Mouse (Mus musculus) E14TG2a.4 (cell line): Measurements from ENCODE around the gene Fam172a.

Experiments
- H3K27me3 ChIP-seq: 2 replicates; pipeline ENCODE4 v1.6.1; 2014; ENCODE audit warnings: low read length, control low read depth; ENCODE audit not compliant: insufficient read depth
- H3K36me3 ChIP-seq: 2 replicates; pipeline ENCODE4 v1.6.1; 2014; ENCODE audit warnings: low read length, control low read depth; ENCODE audit not compliant: insufficient read depth
- H3K4me1 ChIP-seq: replicated peaks from 2 replicates; pipeline ENCODE4 v1.6.1; 2014; ENCODE audit warnings: low read depth, low read length, control low read depth
- H3K4me3 ChIP-seq: replicated peaks from 2 replicates; pipeline ENCODE4 v1.5.1; 2014; ENCODE audit warnings: mild to moderate bottlenecking, low read length
- H3K9me3 ChIP-seq: 2 replicates; pipeline ENCODE4 v1.6.1; 2014; ENCODE audit warnings: low read length, control low read depth
- CTCF ChIP-seq: conservative IDR thresholded peaks from 2 replicates; pipeline ENCODE4 v1.5.1; 2014; ENCODE audit warnings: low read length
- NANOG ChIP-seq: IDR thresholded peaks from 2 replicates; pipeline ENCODE4 v1.6.1; 2014; ENCODE audit warnings: borderline replicate concordance, low read length, mixed read lengths
- POU5F1 ChIP-seq: IDR thresholded peaks from 2 replicates; pipeline ENCODE4 v1.6.1; 2014; ENCODE audit warnings: low read length, borderline replicate concordance

The Fam172a gene

DNA sequence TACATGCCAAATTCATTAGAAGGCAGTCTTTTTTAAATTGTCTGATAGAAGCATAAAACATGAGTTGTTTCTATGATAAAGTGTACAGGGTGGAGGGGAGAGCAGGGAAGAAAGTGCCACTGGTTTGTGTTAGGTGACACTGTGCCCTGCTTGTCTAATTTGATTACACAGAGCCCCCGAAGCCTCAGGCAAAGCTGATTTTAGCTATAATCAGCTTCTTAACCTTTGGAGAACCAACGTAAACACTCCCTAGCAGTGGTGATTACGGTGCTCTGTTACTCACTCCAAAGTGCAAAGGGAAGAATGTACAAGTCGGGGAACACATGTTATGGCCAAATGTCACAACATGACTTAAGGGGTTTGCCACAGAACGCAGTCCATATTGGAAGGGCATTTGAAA lies 343.3 kb downstream of the Fam172a start:
- Histone ChIP-seq H3K27me3 (no peaks in the 10 kb centered on the region), H3K9me3 (no peaks in the 10 kb centered on the region), H3K4me3 (no peak overlapping the region), H3K36me3 (no peaks in the 10 kb centered on the region), H3K4me1 (no peaks in the 10 kb centered on the region)
- TF ChIP-seq CTCF (no peak), POU5F1 (no peak), NANOG (no peak)

DNA sequence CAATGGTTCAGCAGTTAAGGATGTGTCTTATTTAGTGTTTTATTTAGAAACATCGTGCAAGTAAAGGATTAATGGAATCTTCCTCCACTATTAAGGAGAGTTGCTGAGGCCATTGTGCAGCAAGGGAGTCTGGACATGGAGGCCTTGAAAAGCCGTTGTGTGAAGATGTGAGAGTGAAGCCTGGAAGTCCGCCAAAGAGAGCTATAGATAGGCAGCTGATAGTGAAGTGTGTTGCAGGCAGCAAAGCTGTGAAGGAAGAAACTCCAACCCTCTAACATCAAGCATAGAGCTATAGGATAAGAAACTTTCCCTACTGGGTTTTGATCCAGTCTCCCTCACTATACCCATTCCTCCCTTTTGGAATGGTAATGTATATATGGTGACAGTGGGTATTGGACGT lies 385.9 kb downstream of the Fam172a start:
- TF ChIP-seq CTCF: no peak
- TF ChIP-seq POU5F1: no peak
- TF ChIP-seq NANOG: no peak
- Histone ChIP-seq H3K36me3 (no peaks in the 10 kb centered on the region), H3K4me1 (no peaks in the 10 kb centered on the region), H3K4me3 (no peak overlapping the region), H3K27me3 (no peaks in the 10 kb centered on the region), H3K9me3 (no peaks in the 10 kb centered on the region)

DNA sequence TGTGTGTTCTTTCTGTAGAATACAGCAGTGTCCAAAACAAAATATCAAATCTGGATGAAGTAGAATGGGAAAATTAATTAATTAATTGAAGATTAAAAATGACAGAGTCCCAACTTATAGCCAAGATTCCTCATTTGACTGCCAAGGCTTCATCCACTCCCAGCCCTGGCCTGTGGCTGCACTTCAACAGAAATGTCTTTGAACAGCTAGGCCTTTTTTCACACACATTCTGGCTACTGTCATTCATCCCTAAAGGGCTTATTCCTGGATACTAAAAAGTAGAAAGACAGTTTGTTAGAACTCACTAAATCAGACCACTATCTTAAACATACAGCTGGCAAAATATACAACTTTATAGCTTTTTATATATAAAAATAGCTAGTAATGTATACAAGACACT lies 388.9 kb downstream of the Fam172a start:
- H3K36me3 ChIP-seq: no peaks in the 10 kb centered on the region
- H3K27me3 ChIP-seq: no peaks in the 10 kb centered on the region
- no peak for TF ChIP-seq CTCF
- TF ChIP-seq NANOG: no peak
- TF ChIP-seq POU5F1: no peak

DNA sequence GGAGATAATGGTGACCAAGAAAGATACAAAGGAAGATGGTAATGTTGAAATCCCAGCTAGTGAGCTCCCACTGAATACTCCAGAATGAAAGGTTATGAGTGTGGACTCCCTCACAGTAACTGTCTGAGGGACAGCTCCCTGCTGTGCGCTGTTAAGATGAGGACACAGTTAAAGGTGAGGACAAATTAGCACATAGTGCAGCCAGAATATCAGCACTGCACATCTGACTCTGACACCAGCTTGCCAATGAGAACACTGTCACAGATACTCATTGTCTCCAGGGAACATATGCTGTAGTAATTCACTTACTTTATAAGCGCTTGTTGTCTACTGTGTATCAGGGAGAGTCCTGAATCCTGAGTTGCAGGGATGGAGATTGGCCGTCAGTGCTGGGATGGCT lies 390.1 kb downstream of the Fam172a start:
- TF ChIP-seq CTCF (no peak), NANOG (no peak), POU5F1 (no peak)
- Histone ChIP-seq H3K4me3 (no peak overlapping the region), H3K36me3 (no peaks in the 10 kb centered on the region), H3K4me1 (no peaks in the 10 kb centered on the region), H3K27me3 (no peaks in the 10 kb centered on the region), H3K9me3 (no peaks in the 10 kb centered on the region)

More for the DNA sequence above, 388.9 kb downstream of the Fam172a start:
- Histone ChIP-seq H3K4me3 (no peak overlapping the region), H3K9me3 (no peaks in the 10 kb centered on the region), H3K4me1 (no peaks in the 10 kb centered on the region)

DNA sequence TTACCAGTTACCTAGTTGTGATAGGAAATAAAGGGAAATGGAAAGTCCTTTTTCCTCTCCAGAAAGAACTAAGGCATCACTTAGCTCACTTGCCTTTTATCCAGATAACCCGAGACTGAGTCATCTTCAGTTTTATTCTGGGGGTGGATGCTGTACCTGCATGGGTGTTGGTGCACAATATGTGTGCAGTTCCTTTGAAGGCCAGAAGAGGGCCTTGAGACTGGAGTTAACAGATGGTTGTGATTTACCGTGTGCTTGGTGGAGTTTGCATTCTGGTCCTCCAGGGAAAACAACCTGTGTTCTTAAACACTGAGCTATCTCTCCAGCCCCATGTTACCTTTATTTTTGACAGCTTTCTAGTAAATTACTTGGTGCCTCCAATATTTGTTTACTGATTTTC lies 392.5 kb downstream of the Fam172a start:
- H3K4me1 ChIP-seq: no peaks in the 10 kb centered on the region
- H3K27me3 ChIP-seq: no peaks in the 10 kb centered on the region
- peaks cover 10% of the 10 kb centered on the region for H3K9me3 ChIP-seq
- H3K4me3 ChIP-seq: no peak overlapping the region
- H3K36me3 ChIP-seq: no peaks in the 10 kb centered on the region
- TF ChIP-seq CTCF (peak; percentile 67), POU5F1 (no peak)

DNA sequence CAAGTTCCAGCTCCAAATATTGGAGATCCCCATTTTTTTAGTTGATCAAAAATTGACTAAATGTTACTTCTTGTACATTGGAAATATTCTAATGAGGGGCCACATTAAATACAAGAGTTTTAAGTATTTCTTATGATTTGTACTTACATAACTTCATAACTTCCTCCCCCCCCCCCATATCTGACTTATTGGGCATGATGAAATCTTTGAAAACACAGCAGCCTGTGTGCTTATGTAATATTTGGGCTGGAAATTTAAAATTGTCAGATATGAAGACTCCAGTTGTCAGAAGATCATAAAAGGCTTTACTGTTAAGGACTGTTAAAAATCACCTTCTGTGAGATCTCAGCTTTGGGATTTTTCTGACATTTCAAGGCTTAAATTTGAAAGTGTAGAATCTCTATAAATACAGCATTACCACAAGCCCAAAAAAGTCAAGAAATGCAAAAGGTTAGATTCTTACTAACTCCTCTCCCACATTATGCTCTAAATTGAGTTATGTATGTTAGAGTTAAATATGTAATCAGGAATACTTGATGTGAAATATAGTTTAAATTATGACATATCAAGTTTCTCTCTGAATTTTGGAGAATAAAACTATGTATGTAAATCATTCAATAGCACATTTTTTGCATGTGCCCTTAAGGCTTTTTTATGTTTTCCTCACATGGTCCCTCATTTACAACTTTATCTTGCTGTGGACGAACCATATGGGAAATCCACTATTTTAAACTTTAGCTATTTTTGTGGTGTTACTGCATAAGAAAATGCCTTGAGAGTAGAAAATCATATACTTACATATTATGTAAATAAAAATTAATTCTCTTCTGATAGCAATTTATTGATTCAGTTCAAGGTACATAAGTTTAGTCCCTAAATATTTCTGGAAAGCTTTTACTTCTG lies 393.5 kb downstream of the Fam172a start:
- no peak overlapping the region for H3K4me3 ChIP-seq
- H3K36me3 ChIP-seq: no peaks in the 10 kb centered on the region
- no peak for TF ChIP-seq NANOG
- no peak for TF ChIP-seq POU5F1
- no peak for TF ChIP-seq CTCF
- H3K4me1 ChIP-seq: no peaks in the 10 kb centered on the region
- peaks cover 10% of the 10 kb centered on the region for H3K9me3 ChIP-seq
- no peaks in the 10 kb centered on the region for H3K27me3 ChIP-seq

DNA sequence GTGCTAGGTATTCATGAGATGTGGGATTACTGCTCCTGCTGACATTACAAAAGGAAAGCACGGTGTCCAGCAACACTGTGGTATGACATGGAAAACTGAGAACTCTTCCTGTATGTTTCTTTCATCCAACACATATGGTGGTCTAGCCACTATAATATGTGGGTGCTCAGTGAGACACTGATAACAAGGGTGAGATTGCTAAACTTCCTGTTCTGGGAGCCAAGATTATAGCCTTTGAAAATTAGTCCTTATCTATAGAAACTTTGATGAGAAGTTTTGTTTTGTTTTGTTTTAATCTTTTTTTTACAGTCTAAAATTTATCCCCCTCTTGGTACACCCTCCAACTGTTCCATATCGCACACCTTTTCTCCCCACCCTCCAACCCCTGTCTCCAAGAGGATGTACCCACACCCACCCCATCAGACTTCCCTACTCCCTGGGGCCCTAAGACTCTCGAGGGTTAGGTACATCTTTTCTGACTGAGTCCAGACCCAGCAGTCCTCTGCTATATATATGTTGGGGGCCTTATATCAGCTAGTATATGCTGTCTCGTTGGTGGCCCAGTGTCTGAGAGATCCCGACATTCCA lies 397.1 kb downstream of the Fam172a start:
- Histone ChIP-seq H3K4me3 (no peak overlapping the region), H3K9me3 (peaks cover 10% of the 10 kb centered on the region), H3K27me3 (no peaks in the 10 kb centered on the region), H3K36me3 (no peaks in the 10 kb centered on the region), H3K4me1 (no peaks in the 10 kb centered on the region)
- TF ChIP-seq CTCF (no peak), POU5F1 (no peak), NANOG (no peak)

DNA sequence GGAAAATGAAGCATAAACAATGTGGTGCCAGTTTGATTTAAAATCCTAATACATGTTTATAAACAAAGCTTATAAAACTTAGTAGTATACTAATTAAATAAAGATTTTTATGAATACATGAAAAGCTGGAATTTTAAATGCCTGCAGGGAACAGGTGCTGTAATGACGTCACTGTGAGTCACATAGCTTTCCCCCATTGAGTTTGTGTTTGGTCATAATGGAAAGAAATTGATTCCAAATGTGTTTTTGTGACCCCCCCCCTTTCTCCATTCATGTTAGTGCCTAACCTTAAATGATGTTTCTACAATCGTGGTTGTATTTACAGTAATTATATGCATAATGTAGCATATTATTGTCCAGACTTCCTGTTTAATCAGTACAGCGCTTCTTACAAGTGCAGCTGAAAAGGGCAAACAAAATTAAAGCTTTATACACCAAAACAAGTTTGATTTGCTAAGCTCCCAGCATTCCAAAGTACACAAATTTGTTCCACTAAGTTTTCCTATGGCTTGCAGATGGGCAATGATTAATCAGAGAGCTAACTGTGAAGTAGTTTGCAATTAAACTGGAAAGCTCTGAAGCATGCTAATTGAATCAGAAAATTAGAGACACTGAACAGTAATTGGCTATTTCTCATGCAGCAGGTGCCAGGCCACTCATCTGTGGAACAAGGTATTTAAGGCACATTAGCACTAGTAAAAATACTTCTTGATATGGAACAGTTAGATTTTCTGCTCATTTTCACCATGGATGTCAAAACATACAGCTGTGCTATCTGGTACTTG lies 398.1 kb downstream of the Fam172a start:
- peaks cover 10% of the 10 kb centered on the region for H3K9me3 ChIP-seq
- no peaks in the 10 kb centered on the region for H3K27me3 ChIP-seq
- H3K4me1 ChIP-seq: no peaks in the 10 kb centered on the region

DNA sequence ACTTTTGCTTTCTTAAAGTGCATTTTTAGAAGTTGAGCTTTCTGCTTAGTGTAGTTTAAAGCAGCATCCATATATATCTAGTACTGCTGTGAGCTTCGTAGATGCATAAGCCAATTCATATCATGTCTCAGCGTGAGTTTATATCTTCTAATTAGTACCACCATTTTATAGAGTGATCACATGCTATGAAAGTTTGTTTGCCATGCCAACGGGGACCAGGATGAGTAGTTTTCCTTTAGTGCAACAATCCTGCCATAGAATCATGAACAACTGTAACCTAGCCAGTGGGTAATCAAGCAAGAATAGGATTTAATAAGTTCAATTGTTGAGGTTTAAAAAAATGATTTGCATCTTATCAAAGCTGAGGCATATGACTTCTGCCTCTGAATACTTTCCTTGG lies 398.8 kb downstream of the Fam172a start:
- TF ChIP-seq CTCF (no peak), POU5F1 (no peak), NANOG (no peak)
- Histone ChIP-seq H3K9me3 (peaks cover 10% of the 10 kb centered on the region), H3K27me3 (no peaks in the 10 kb centered on the region), H3K4me1 (no peaks in the 10 kb centered on the region), H3K36me3 (no peaks in the 10 kb centered on the region), H3K4me3 (no peak overlapping the region)

More for the DNA sequence above, 398.1 kb downstream of the Fam172a start:
- no peaks in the 10 kb centered on the region for H3K36me3 ChIP-seq
- H3K4me3 ChIP-seq: no peak overlapping the region
- TF ChIP-seq NANOG: no peak
- no peak for TF ChIP-seq CTCF
- no peak for TF ChIP-seq POU5F1
